16 mouse cellular contexts compared by ENCODE assay signal in genomic region chr2:125245545-125246285, GRCm38 (mm10). TPM values are rescaled to one million over a fixed set of nuclear protein-coding genes. Genes with fewer than 3 reads are reported as not detected.
DNase-seq lines count a peak whose midpoint lies in the region; ATAC-seq and TF ChIP-seq lines count a peak whose summit lies in the region.
"Had no signal": no experiment of that assay in that cellular context is flagged by ENCODE, and none has a peak within 500 bp of the region (broad histone marks: within the 10 kb centered on the region; RNA-seq: fewer than 3 reads in every experiment).

No protein-coding gene starts in this region.

- TF ChIP-seq EP300 in lung, postnatal 0 days (IDR thresholded peaks at IDR 0.05) = no peak

- H3K36me3 ChIP-seq in heart, embryonic 10.5 days = peaks cover 12% of the 10 kb centered on the region
- H3K36me3 ChIP-seq in lung, postnatal 0 days (ENCODE audit: insufficient read depth, low read length) = no peaks in the 10 kb centered on the region
- H3K36me3 ChIP-seq in liver, embryonic 15.5 days (replicated peaks) = peaks cover 12% of the 10 kb centered on the region

- H3K27me3 ChIP-seq in heart, embryonic 10.5 days (ENCODE audit: insufficient read depth, poor library complexity, severe bottlenecking) = no peaks in the 10 kb centered on the region
- no peaks in the 10 kb centered on the region for H3K27me3 ChIP-seq in lung, postnatal 0 days (replicated peaks; ENCODE audit: insufficient read depth, low read length)
- H3K27me3 ChIP-seq in liver, embryonic 15.5 days = no peaks in the 10 kb centered on the region
- H3K27me3 ChIP-seq: embryonic facial prominence, embryonic 13.5 days; forebrain, embryonic 12.5 days; heart, embryonic 15.5 days; hindbrain, embryonic 12.5 days; Patski had no signal

- peaks cover 16% of the 10 kb centered on the region; the same call in 1 of the 2 replicates for H3K4me1 ChIP-seq in heart, embryonic 10.5 days
- 0 out of 2 replicates have a peak, but pooled peaks cover 6% of the 10 kb centered on the region for H3K4me1 ChIP-seq in lung, postnatal 0 days (ENCODE audit: insufficient read depth, low read depth, low read length)
- peaks cover 34% of the 10 kb centered on the region for H3K4me1 ChIP-seq in liver, embryonic 15.5 days (replicated peaks)

- H3K4me2 ChIP-seq in lung, postnatal 0 days (replicated peaks; ENCODE audit: low read depth, low read length) = no peak overlapping the region
- H3K4me2 ChIP-seq in liver, embryonic 15.5 days = peak overlapping the region; percentile 89

- 92% methylated on average over 3 of the region's 3 CpGs for WGBS in heart, embryonic 10.5 days
- 59% methylated on average over 3 of the region's 3 CpGs for WGBS in lung, postnatal 0 days
- WGBS in liver, embryonic 15.5 days (ENCODE audit: insufficient replicate concordance) = 72% methylated on average over 3 of the region's 3 CpGs

- intact Hi-C loops in heart, postnatal 14 days (cut with DNase I) = no loop called here

- ATAC-seq in lung, postnatal 0 days = no peak
- no peak for ATAC-seq in liver, embryonic 15.5 days (ENCODE audit: insufficient read depth)
- ATAC-seq: intestine, postnatal 0 days; Patski had no signal

- H3K4me3 ChIP-seq in heart, embryonic 10.5 days = no peak overlapping the region
- H3K4me3 ChIP-seq in lung, postnatal 0 days (ENCODE audit: low read depth, low read length) = no peak overlapping the region
- no peak overlapping the region for H3K4me3 ChIP-seq in liver, embryonic 15.5 days (replicated peaks)

- DNase-seq in heart, embryonic 10.5 days (ENCODE audit: low spot score) = peak; percentile 16
- no peak for DNase-seq in heart, postnatal 14 days
- DNase-seq in lung, postnatal 0 days (ENCODE audit: low spot score) = peak; percentile 50
- DNase-seq in lung, postnatal 14 days = no peak
- DNase-seq in NIH3T3 (ENCODE audit: low read depth) = peak; percentile 45
- DNase-seq in left cerebral cortex, adult 8-10 months (ENCODE audit: low spot score in 2 of 2) = no peak
- DNase-seq in adrenal gland, adult 2 months = no peak
- DNase-seq: lung, adult 18-20 months; spleen, adult 18-20 months had no signal

- H3K27ac ChIP-seq in heart, embryonic 10.5 days = peak overlapping the region; percentile 96; the same call in 1 of the 2 replicates
- H3K27ac ChIP-seq in lung, postnatal 0 days (ENCODE audit: low read length) = no peak overlapping the region
- H3K27ac ChIP-seq in liver, embryonic 15.5 days (replicated peaks) = no peak overlapping the region
- H3K27ac ChIP-seq: forebrain, embryonic 12.5 days; hindbrain, embryonic 12.5 days had no signal

- H3K9me3 ChIP-seq in heart, embryonic 10.5 days = no peaks in the 10 kb centered on the region
- H3K9me3 ChIP-seq in lung, postnatal 0 days (ENCODE audit: low read length) = no peaks in the 10 kb centered on the region
- no peaks in the 10 kb centered on the region for H3K9me3 ChIP-seq in liver, embryonic 15.5 days (replicated peaks)
- H3K9me3 ChIP-seq: embryonic facial prominence, embryonic 13.5 days; forebrain, embryonic 12.5 days; heart, embryonic 15.5 days; hindbrain, embryonic 12.5 days had no signal

- TF ChIP-seq CTCF in lung, postnatal 0 days (IDR thresholded peaks at IDR 0.05) = no peak

- no peak overlapping the region for H3K9ac ChIP-seq in lung, postnatal 0 days (replicated peaks; ENCODE audit: low read depth)
- H3K9ac ChIP-seq in liver, embryonic 15.5 days = no peak overlapping the region

RNA-seq across cellular contexts. Expression of gene Dut, which starts 1.3 kb away (rescaled TPM):
- 150 and 180 TPM in 2 replicates for polyA plus RNA-seq in heart, embryonic 10.5 days (2016; fragmentation: Nextera tagmentation; extraction: Ambion mirVana)
- total RNA-seq in heart, postnatal 14 days (2021) = 10 to 100 TPM; 25.6 to 36.6 TPM
- 40.1 and 40.5 TPM in 2 replicates for polyA plus RNA-seq in lung, postnatal 0 days (2015; fragmentation: Nextera tagmentation; extraction: Ambion mirVana)
- polyA plus RNA-seq in liver, embryonic 15.5 days (2015; fragmentation: Nextera tagmentation; extraction: Ambion mirVana) = 87.7 and 101 TPM in 2 replicates
- 10 to 100 TPM; 21.4 to 27.2 (median 24.6) TPM for total RNA-seq in left cerebral cortex, adult 8-10 months (2022)
- total RNA-seq in adrenal gland, adult 2 months (2021) = 10 to 100 TPM; 15.7 to 23.6 TPM
- 50.0 and 66.9 TPM in 2 replicates for polyA plus RNA-seq in adrenal gland, adult 2 months (2012; rRNA removed)

Comparison
In these comparisons a context has a peak if more than half of its experiments do, and no peak if none do; other contexts are left out.
1. DNase-seq: peak in heart, embryonic 10.5 days (single experiment), lung, postnatal 0 days (single experiment) and NIH3T3 (single experiment); none in heart, postnatal 14 days (0 of 2), lung, postnatal 14 days (single experiment), left cerebral cortex, adult 8-10 months (0 of 2) and adrenal gland, adult 2 months (single experiment).